ENCODE assay signal across 8 mouse cellular contexts in the genomic region with DNA sequence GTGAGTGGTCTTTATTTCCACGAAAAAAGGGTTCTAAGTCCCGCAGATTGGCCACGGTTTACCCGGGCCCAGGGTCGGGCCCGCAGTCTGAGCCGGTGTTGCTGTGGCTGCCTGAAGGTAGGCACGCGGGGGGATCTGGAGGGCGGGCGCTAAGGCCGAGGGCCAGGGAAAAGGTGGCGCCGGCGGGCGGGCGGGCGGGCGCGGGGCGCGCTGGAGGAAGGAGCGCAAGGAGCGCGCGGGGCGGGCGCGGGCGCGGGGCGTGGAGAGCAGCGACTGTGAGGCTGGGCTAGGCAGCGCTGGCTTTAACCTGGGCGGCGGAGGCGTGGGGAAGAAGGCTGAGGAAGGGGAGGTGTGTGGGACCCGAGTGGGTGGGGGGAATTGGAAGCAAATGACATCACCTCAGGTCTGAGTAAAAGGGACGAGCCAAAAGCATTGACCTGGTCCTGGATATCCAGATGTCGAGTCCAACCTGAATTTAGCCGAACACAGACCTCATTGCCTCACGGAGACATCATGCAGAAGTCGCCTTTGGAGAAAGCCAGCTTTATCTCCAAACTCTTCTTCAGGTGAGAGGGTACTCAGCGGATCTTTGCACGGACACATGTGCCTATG. TPM values are rescaled to one million over a fixed set of nuclear protein-coding genes. Genes with fewer than 3 reads are reported as not detected.
A peak's percentile ranks its signal among the peaks of the same experiment; 100 is the strongest.
DNase-seq lines count a peak whose midpoint lies in the region; ATAC-seq lines count a peak whose summit lies in the region.

A gene (plus strand): TSS at position 377 of the 612 bp plus-strand sequence.

- 2% methylated on average over 40 of the region's 45 CpGs for WGBS in heart, embryonic 14.5 days
- WGBS in hindbrain, embryonic 11.5 days = 2% methylated on average over 32 of the region's 45 CpGs
- WGBS in limb, embryonic 15.5 days = 3% methylated on average over 35 of the region's 45 CpGs
- WGBS in midbrain, embryonic 16.5 days = 2% methylated on average over 31 of the region's 45 CpGs

- no peaks in the 10 kb centered on the region for H3K9me3 ChIP-seq in heart, embryonic 14.5 days (ENCODE audit: control insufficient read depth, low read length)
- H3K9me3 ChIP-seq in hindbrain, embryonic 11.5 days (ENCODE audit: control insufficient read depth, low read length) = no peaks in the 10 kb centered on the region
- no peaks in the 10 kb centered on the region for H3K9me3 ChIP-seq in limb, embryonic 15.5 days
- no peaks in the 10 kb centered on the region for H3K9me3 ChIP-seq in midbrain, embryonic 16.5 days (replicated peaks; ENCODE audit: control insufficient read depth, low read length, poor library complexity, severe bottlenecking)

- peaks cover 0 to 2% of the 10 kb centered on the region in 2 experiments; a peak in 1 of 4 replicates for H3K4me1 ChIP-seq in heart, embryonic 14.5 days (ENCODE audit: control insufficient read depth in 2 of 2, insufficient read depth in 2 of 2, low read length in 2 of 2)
- no peaks in the 10 kb centered on the region for H3K4me1 ChIP-seq in hindbrain, embryonic 11.5 days (replicated peaks; ENCODE audit: control insufficient read depth, insufficient read depth, low read length)
- no peaks in the 10 kb centered on the region for H3K4me1 ChIP-seq in limb, embryonic 15.5 days
- no peaks in the 10 kb centered on the region for H3K4me1 ChIP-seq in midbrain, embryonic 16.5 days (ENCODE audit: control insufficient read depth, insufficient read depth, low read length)

- peak within 1 kb of the TSS; percentile 91 for H3K4me2 ChIP-seq in heart, embryonic 14.5 days (ENCODE audit: low read length)
- peak within 1 kb of the TSS; percentile 66 for H3K4me2 ChIP-seq in hindbrain, embryonic 11.5 days (replicated peaks; ENCODE audit: low read depth, low read length)
- H3K4me2 ChIP-seq in limb, embryonic 15.5 days = peak within 1 kb of the TSS; percentile 85
- peak within 1 kb of the TSS; percentile 72 for H3K4me2 ChIP-seq in midbrain, embryonic 16.5 days (ENCODE audit: low read length)

- no peak for DNase-seq in heart, postnatal 25 days (ENCODE audit: low spot score)
- peak; percentile 56 for DNase-seq in embryo, embryonic 10 days (ENCODE audit: low spot score)
- DNase-seq in hindbrain, embryonic 11.5 days (ENCODE audit: low spot score) = peak; percentile 62
- no peak for DNase-seq in T-cell, adult 2 months (ENCODE audit: low spot score)

- H3K36me3 ChIP-seq in heart, embryonic 14.5 days (ENCODE audit: control insufficient read depth, insufficient read depth, low read length) = no peaks in the 10 kb centered on the region
- no peaks in the 10 kb centered on the region for H3K36me3 ChIP-seq in hindbrain, embryonic 11.5 days (ENCODE audit: control insufficient read depth, insufficient read depth, low read length)
- no peaks in the 10 kb centered on the region for H3K36me3 ChIP-seq in limb, embryonic 15.5 days
- no peaks in the 10 kb centered on the region for H3K36me3 ChIP-seq in midbrain, embryonic 16.5 days (ENCODE audit: control insufficient read depth, insufficient read depth, low read length)

- no peak within 1 kb of the TSS for H3K27ac ChIP-seq in heart, embryonic 14.5 days (replicated peaks in 1 of 2; ENCODE audit: control insufficient read depth in 1 of 2, insufficient read depth in 1 of 2, low read depth in 2 of 2, low read length in 2 of 2)
- no peak within 1 kb of the TSS for H3K27ac ChIP-seq in hindbrain, embryonic 11.5 days (ENCODE audit: low read depth, low read length)
- no peak within 1 kb of the TSS for H3K27ac ChIP-seq in limb, embryonic 15.5 days
- no peak within 1 kb of the TSS for H3K27ac ChIP-seq in midbrain, embryonic 16.5 days (ENCODE audit: low read length)

- peak within 1 kb of the TSS; percentile 64 for H3K9ac ChIP-seq in heart, embryonic 14.5 days (ENCODE audit: low read length)
- H3K9ac ChIP-seq in hindbrain, embryonic 11.5 days (ENCODE audit: low read depth, low read length) = peak within 1 kb of the TSS; percentile 24
- peak within 1 kb of the TSS; percentile 31; the same call in 1 of the 2 replicates for H3K9ac ChIP-seq in limb, embryonic 15.5 days
- H3K9ac ChIP-seq in midbrain, embryonic 16.5 days (ENCODE audit: low read depth, low read length) = peak within 1 kb of the TSS; percentile 72

- H3K27me3 ChIP-seq in heart, embryonic 14.5 days (ENCODE audit: control insufficient read depth, insufficient read depth, low read length) = no peaks in the 10 kb centered on the region
- H3K27me3 ChIP-seq in hindbrain, embryonic 11.5 days (ENCODE audit: control insufficient read depth, insufficient read depth, low read length) = peaks cover 13% of the 10 kb centered on the region
- H3K27me3 ChIP-seq in limb, embryonic 15.5 days = no peaks in the 10 kb centered on the region
- H3K27me3 ChIP-seq in midbrain, embryonic 16.5 days (ENCODE audit: control insufficient read depth, insufficient read depth, low read depth, low read length) = no peaks in the 10 kb centered on the region

- ATAC-seq in heart, embryonic 14.5 days (ENCODE audit: insufficient number of reproducible peaks, insufficient read depth, low FRiP score, low read depth) = peak; percentile 31; the same call in 1 of the 2 replicates
- ATAC-seq in hindbrain, embryonic 11.5 days (ENCODE audit: low FRiP score) = peak; percentile 90
- ATAC-seq in limb, embryonic 15.5 days (ENCODE audit: insufficient number of reproducible peaks, low FRiP score, low TSS enrichment, low read depth) = 0 out of 2 replicates have a peak, but pooled peaks have one; percentile 4
- peak; percentile 98 for ATAC-seq in midbrain, embryonic 16.5 days
- ATAC-seq in CD4-positive, CD25-positive, alpha-beta regulatory T cell, adult 4 months = no peak

- H3K4me3 ChIP-seq in heart, embryonic 14.5 days (ENCODE audit: control insufficient read depth in 1 of 2, insufficient read depth in 1 of 2, low read depth in 1 of 2, low read length in 2 of 2) = peak within 1 kb of the TSS; percentile 48 to 54
- peak within 1 kb of the TSS; percentile 42 for H3K4me3 ChIP-seq in hindbrain, embryonic 11.5 days (ENCODE audit: low read depth, low read length)
- peak within 1 kb of the TSS; percentile 47 for H3K4me3 ChIP-seq in limb, embryonic 15.5 days
- H3K4me3 ChIP-seq in midbrain, embryonic 16.5 days (ENCODE audit: low read depth, low read length) = peak within 1 kb of the TSS; percentile 63

- intact Hi-C loops in heart, postnatal 25 days (cut with DNase I) = no loop called here

RNA-seq across cellular contexts. Expression of the gene that starts here (rescaled TPM):
- 0.13 and 0.15 TPM in 2 replicates for polyA plus RNA-seq in heart, embryonic 14.5 days (2014; fragmentation: Nextera tagmentation; extraction: Ambion mirVana)
- under 1 TPM; 0.18 to 0.34 TPM for total RNA-seq in heart, postnatal 25 days (2021)
- 0.03 and 0.13 TPM in 2 replicates for polyA plus RNA-seq in hindbrain, embryonic 11.5 days (2014; fragmentation: Nextera tagmentation; extraction: Ambion mirVana)
- polyA plus RNA-seq in limb, embryonic 15.5 days (2015; fragmentation: Nextera tagmentation; extraction: Ambion mirVana) = 0.12 and 0.28 TPM in 2 replicates
- polyA plus RNA-seq in midbrain, embryonic 16.5 days (2015; fragmentation: Nextera tagmentation; extraction: Ambion mirVana) = 0.74 and 0.76 TPM in 2 replicates
- polyA plus RNA-seq in CD4-positive, CD25-positive, alpha-beta regulatory T cell, adult 4 months (2017; shearing (Covaris generic)) = not detected

Comparison
In these comparisons a context has a peak if more than half of its experiments do, and no peak if none do; other contexts are left out.
1. Peak in ATAC-seq, H3K4me3 ChIP-seq, H3K9ac ChIP-seq and H3K4me2 ChIP-seq in heart, embryonic 14.5 days; RNA of the gene not detected or under 1 TPM.
2. Peak in DNase-seq, ATAC-seq, H3K4me3 ChIP-seq, H3K9ac ChIP-seq and H3K4me2 ChIP-seq in hindbrain, embryonic 11.5 days; RNA of the gene not detected or under 1 TPM.
3. Peak in ATAC-seq, H3K4me3 ChIP-seq, H3K9ac ChIP-seq and H3K4me2 ChIP-seq in limb, embryonic 15.5 days; RNA of the gene not detected or under 1 TPM.
4. Peak in ATAC-seq, H3K4me3 ChIP-seq, H3K9ac ChIP-seq and H3K4me2 ChIP-seq in midbrain, embryonic 16.5 days; RNA of the gene not detected or under 1 TPM.